Mouse (Mus musculus) E14TG2a.4 (cell line): ENCODE measurements around the gene Scrg1.

ENCODE experiments used
- CTCF ChIP-seq: conservative IDR thresholded peaks from 2 replicates; pipeline ENCODE4 v1.5.1; 2014; ENCODE audit warnings: low read length
- NANOG ChIP-seq: IDR thresholded peaks from 2 replicates; pipeline ENCODE4 v1.6.1; 2014; ENCODE audit warnings: borderline replicate concordance, low read length, mixed read lengths
- POU5F1 ChIP-seq: IDR thresholded peaks from 2 replicates; pipeline ENCODE4 v1.6.1; 2014; ENCODE audit warnings: low read length, borderline replicate concordance

GRCm38 (mm10) chr8:57498847-57499511, 43.3 kb downstream of the Scrg1 start:
- TF ChIP-seq CTCF (no peak), NANOG (no peak), POU5F1 (no peak)
